Mouse (Mus musculus): ENCODE data around the gene Adgrb2. TPM values are rescaled to one million over a fixed set of nuclear protein-coding genes. Genes with fewer than 3 reads are reported as not detected.

Gene Adgrb2
- polyA plus RNA-seq, 1 experiment from 2014 or later: 2.5 TPM

GRCm38 (mm10) chr4:130044211-130044610 lies 59.5 kb downstream of the Adgrb2 start:
- Histone ChIP-seq H3K4me1 (ENCODE audit: control insufficient read depth, insufficient read depth, low read length) (peaks cover 22% of the 10 kb centered on the region), H3K27ac (ENCODE audit: low read depth, low read length) (no peak overlapping the region), H3K4me3 (ENCODE audit: low read depth, low read length) (no peak overlapping the region), H3K27me3 (ENCODE audit: control insufficient read depth, insufficient read depth, low read length) (0 out of 2 replicates have a peak, but pooled peaks cover 3% of the 10 kb centered on the region), H3K4me2 (no peak overlapping the region), H3K9ac (ENCODE audit: low read depth, low read length) (no peak overlapping the region), H3K36me3 (ENCODE audit: control insufficient read depth, insufficient read depth, low read length) (no peaks in the 10 kb centered on the region), H3K9me3 (replicated peaks; ENCODE audit: control insufficient read depth, low read length) (no peaks in the 10 kb centered on the region)
- no peak for ATAC-seq (replicated peaks; ENCODE audit: insufficient number of reproducible peaks, low FRiP score, low TSS enrichment)
- 80% methylated on average over 9 of the region's 9 CpGs for WGBS (ENCODE audit: insufficient replicate concordance)

GRCm38 (mm10) chr4:130045609-130046008 lies 60.9 kb downstream of the Adgrb2 start:
- H3K9ac ChIP-seq (ENCODE audit: low read depth, low read length): no peak overlapping the region

GRCm38 (mm10) chr4:130047331-130048202 lies 62.9 kb downstream of the Adgrb2 start, which contains the start of gene Col16a1:
Col16a1 (plus strand) TSS chr4:130047840.
- H3K9ac ChIP-seq (ENCODE audit: low read depth, low read length): peak within 1 kb of the TSS; percentile 76
- H3K9me3 ChIP-seq (replicated peaks; ENCODE audit: control insufficient read depth, low read length): no peaks in the 10 kb centered on the region
- H3K27ac ChIP-seq (ENCODE audit: low read depth, low read length): peak within 1 kb of the TSS; percentile 79
- 0 out of 2 replicates have a peak, but pooled peaks cover 3% of the 10 kb centered on the region for H3K27me3 ChIP-seq (ENCODE audit: control insufficient read depth, insufficient read depth, low read length)
- H3K36me3 ChIP-seq (ENCODE audit: control insufficient read depth, insufficient read depth, low read length): no peaks in the 10 kb centered on the region
- WGBS (ENCODE audit: insufficient replicate concordance): 1% methylated on average over 45 of the region's 46 CpGs
- peak within 1 kb of the TSS; percentile 86 for H3K4me2 ChIP-seq
- H3K4me1 ChIP-seq (ENCODE audit: control insufficient read depth, insufficient read depth, low read length): peaks cover 29% of the 10 kb centered on the region
- peak within 1 kb of the TSS; percentile 44 for H3K4me3 ChIP-seq (ENCODE audit: low read depth, low read length)
- ATAC-seq (replicated peaks; ENCODE audit: insufficient number of reproducible peaks, low FRiP score, low TSS enrichment): peak; percentile 69

More at GRCm38 (mm10) chr4:130045609-130046008, 60.9 kb downstream of the Adgrb2 start:
- H3K9me3 ChIP-seq (replicated peaks; ENCODE audit: control insufficient read depth, low read length): no peaks in the 10 kb centered on the region
- H3K4me3 ChIP-seq (ENCODE audit: low read depth, low read length): no peak overlapping the region
- no peak for ATAC-seq (replicated peaks; ENCODE audit: insufficient number of reproducible peaks, low FRiP score, low TSS enrichment)
- 0 out of 2 replicates have a peak overlapping the region, but pooled peaks have one; percentile 0 for H3K4me2 ChIP-seq
- WGBS (ENCODE audit: insufficient replicate concordance): 11% methylated on average over 14 of the region's 14 CpGs
- peak overlapping the region; percentile 1; the same call in 1 of the 2 replicates for H3K27ac ChIP-seq (ENCODE audit: low read depth, low read length)
- H3K27me3 ChIP-seq (ENCODE audit: control insufficient read depth, insufficient read depth, low read length): 0 out of 2 replicates have a peak, but pooled peaks cover 3% of the 10 kb centered on the region
- H3K4me1 ChIP-seq (ENCODE audit: control insufficient read depth, insufficient read depth, low read length): peaks cover 30% of the 10 kb centered on the region
- H3K36me3 ChIP-seq (ENCODE audit: control insufficient read depth, insufficient read depth, low read length): no peaks in the 10 kb centered on the region

GRCm38 (mm10) chr4:130048203-130048479 lies 63.5 kb downstream of the Adgrb2 start:
- peak overlapping the region; percentile 44 for H3K4me3 ChIP-seq (ENCODE audit: low read depth, low read length)
- peaks cover 3% of the 10 kb centered on the region; the same call in 1 of the 2 replicates for H3K27me3 ChIP-seq (ENCODE audit: control insufficient read depth, insufficient read depth, low read length)
- H3K9me3 ChIP-seq (replicated peaks; ENCODE audit: control insufficient read depth, low read length): no peaks in the 10 kb centered on the region
- H3K4me2 ChIP-seq: peak overlapping the region; percentile 86
- H3K27ac ChIP-seq (ENCODE audit: low read depth, low read length): peak overlapping the region; percentile 79
- H3K9ac ChIP-seq (ENCODE audit: low read depth, low read length): peak overlapping the region; percentile 76
- ATAC-seq (replicated peaks; ENCODE audit: insufficient number of reproducible peaks, low FRiP score, low TSS enrichment): no peak
- WGBS (ENCODE audit: insufficient replicate concordance): 46% methylated on average over 4 of the region's 4 CpGs
- H3K4me1 ChIP-seq (ENCODE audit: control insufficient read depth, insufficient read depth, low read length): peaks cover 26% of the 10 kb centered on the region
- H3K36me3 ChIP-seq (ENCODE audit: control insufficient read depth, insufficient read depth, low read length): no peaks in the 10 kb centered on the region

- Histone ChIP-seq H3K9ac (ENCODE audit: low read depth, low read length) (0 out of 2 replicates have a peak overlapping the region, but pooled peaks have one; percentile 6), H3K27me3 (ENCODE audit: control insufficient read depth, insufficient read depth, low read length) (peaks cover 3% of the 10 kb centered on the region), H3K27ac (ENCODE audit: low read depth, low read length) (peak overlapping the region; percentile 59), H3K9me3 (replicated peaks; ENCODE audit: control insufficient read depth, low read length) (no peaks in the 10 kb centered on the region), H3K4me3 (ENCODE audit: low read depth, low read length) (no peak overlapping the region), H3K4me2 (no peak overlapping the region), H3K36me3 (ENCODE audit: control insufficient read depth, insufficient read depth, low read length) (no peaks in the 10 kb centered on the region), H3K4me1 (ENCODE audit: control insufficient read depth, insufficient read depth, low read length) (peaks cover 22% of the 10 kb centered on the region)
- no peak for ATAC-seq (replicated peaks; ENCODE audit: insufficient number of reproducible peaks, low FRiP score, low TSS enrichment)
- 69% methylated on average over 8 of the region's 8 CpGs for WGBS (ENCODE audit: insufficient replicate concordance)
Observed at GRCm38 (mm10) chr4:130050056-130050824, 65.6 kb downstream of the Adgrb2 start.

GRCm38 (mm10) chr4:130052283-130052682 lies 67.6 kb downstream of the Adgrb2 start:
- Histone ChIP-seq H3K4me3 (ENCODE audit: low read depth, low read length) (no peak overlapping the region), H3K9ac (ENCODE audit: low read depth, low read length) (no peak overlapping the region), H3K4me1 (ENCODE audit: control insufficient read depth, insufficient read depth, low read length) (peaks cover 22% of the 10 kb centered on the region), H3K36me3 (ENCODE audit: control insufficient read depth, insufficient read depth, low read length) (no peaks in the 10 kb centered on the region), H3K9me3 (replicated peaks; ENCODE audit: control insufficient read depth, low read length) (no peaks in the 10 kb centered on the region), H3K27ac (ENCODE audit: low read depth, low read length) (no peak overlapping the region), H3K4me2 (no peak overlapping the region), H3K27me3 (ENCODE audit: control insufficient read depth, insufficient read depth, low read length) (peaks cover 3% of the 10 kb centered on the region)
- no peak for ATAC-seq (replicated peaks; ENCODE audit: insufficient number of reproducible peaks, low FRiP score, low TSS enrichment)
- WGBS (ENCODE audit: insufficient replicate concordance): 83% methylated on average over 3 of the region's 3 CpGs

- no peaks in the 10 kb centered on the region; the same call in none of the 2 replicates for H3K27me3 ChIP-seq (ENCODE audit: control insufficient read depth, insufficient read depth, low read length)
Observed at GRCm38 (mm10) chr4:130053111-130053510, 68.4 kb downstream of the Adgrb2 start.

GRCm38 (mm10) chr4:130054727-130055126 lies 70.1 kb downstream of the Adgrb2 start:
- H3K36me3 ChIP-seq (ENCODE audit: control insufficient read depth, insufficient read depth, low read length): no peaks in the 10 kb centered on the region
- no peak overlapping the region for H3K9ac ChIP-seq (ENCODE audit: low read depth, low read length)
- 23% methylated on average over 1 of the region's 1 CpGs for WGBS (ENCODE audit: insufficient replicate concordance)
- H3K9me3 ChIP-seq (replicated peaks; ENCODE audit: control insufficient read depth, low read length): no peaks in the 10 kb centered on the region
- H3K4me3 ChIP-seq (ENCODE audit: low read depth, low read length): no peak overlapping the region
- no peak overlapping the region for H3K4me2 ChIP-seq
- peaks cover 15% of the 10 kb centered on the region for H3K4me1 ChIP-seq (ENCODE audit: control insufficient read depth, insufficient read depth, low read length)
- ATAC-seq (replicated peaks; ENCODE audit: insufficient number of reproducible peaks, low FRiP score, low TSS enrichment): no peak
- H3K27ac ChIP-seq (ENCODE audit: low read depth, low read length): no peak overlapping the region
- H3K27me3 ChIP-seq (ENCODE audit: control insufficient read depth, insufficient read depth, low read length): no peaks in the 10 kb centered on the region; the same call in none of the 2 replicates

More at GRCm38 (mm10) chr4:130053111-130053510, 68.4 kb downstream of the Adgrb2 start:
- H3K36me3 ChIP-seq (ENCODE audit: control insufficient read depth, insufficient read depth, low read length): no peaks in the 10 kb centered on the region
- no peak overlapping the region for H3K9ac ChIP-seq (ENCODE audit: low read depth, low read length)
- peaks cover 18% of the 10 kb centered on the region for H3K4me1 ChIP-seq (ENCODE audit: control insufficient read depth, insufficient read depth, low read length)
- H3K4me3 ChIP-seq (ENCODE audit: low read depth, low read length): no peak overlapping the region
- 91% methylated on average over 9 of the region's 9 CpGs for WGBS (ENCODE audit: insufficient replicate concordance)
- H3K9me3 ChIP-seq (replicated peaks; ENCODE audit: control insufficient read depth, low read length): no peaks in the 10 kb centered on the region
- H3K27ac ChIP-seq (ENCODE audit: low read depth, low read length): no peak overlapping the region
- no peak overlapping the region for H3K4me2 ChIP-seq
- no peak for ATAC-seq (replicated peaks; ENCODE audit: insufficient number of reproducible peaks, low FRiP score, low TSS enrichment)

All from heart, embryonic 11.5 days (tissue).